Mouse (Mus musculus) limb, embryonic 14.5 days (tissue): ENCODE measurements at regions not wholly inside any gene's neighbourhood (a gene's known extent, or its start where the extent isn't known, plus 50 kb on each side); places are given as distances from the start of the nearest gene placed in this dataset.

Experiments
- ATAC-seq: fragments of 200-750 bp; cut with Nextera tagmentation; 2 replicates; pipeline ENCODE4 v1.8.0; 2017; ENCODE audit warnings: low read depth, moderate number of reproducible peaks, moderate TSS enrichment; ENCODE audit not compliant: low FRiP score
- DNase-seq: peaks from one replicate; pipeline ENCODE4 v3.0.0-alpha.2; 2015; ENCODE audit warnings: low spot score
- H3K27ac ChIP-seq: fragments of 300-500 bp; sonication (generic); replicated peaks from 2 replicates; pipeline ENCODE4 v1.5.1; 2014; ENCODE audit warnings: low read depth, mild to moderate bottlenecking, low read length, moderate library complexity, mixed read lengths
- H3K27me3 ChIP-seq: fragments of 300-500 bp; sonication (generic); 2 replicates; pipeline ENCODE4 v1.6.1; 2014; ENCODE audit warnings: low read length, mixed read lengths; ENCODE audit not compliant: control insufficient read depth, insufficient read depth
- H3K36me3 ChIP-seq: fragments of 300-500 bp; sonication (generic); 2 replicates; pipeline ENCODE4 v1.6.1; 2014; ENCODE audit warnings: mild to moderate bottlenecking, low read length, moderate library complexity, mixed read lengths; ENCODE audit not compliant: control insufficient read depth, insufficient read depth
- H3K4me1 ChIP-seq: fragments of 300-500 bp; sonication (generic); 2 replicates; pipeline ENCODE4 v1.6.1; 2014; ENCODE audit warnings: antibody characterized with exemption, low read length, mixed read lengths; ENCODE audit not compliant: control insufficient read depth, insufficient read depth
- H3K4me2 ChIP-seq: fragments of 300-500 bp; sonication (generic); replicated peaks from 2 replicates; pipeline ENCODE4 v1.6.1; 2014; ENCODE audit warnings: low read depth, mild to moderate bottlenecking, low read length, moderate library complexity; ENCODE audit not compliant: severe bottlenecking
- H3K4me3 ChIP-seq: fragments of 300-500 bp; sonication (generic); replicated peaks from 2 replicates; pipeline ENCODE4 v1.5.1; 2014; ENCODE audit warnings: low read length
- H3K9ac ChIP-seq: fragments of 300-500 bp; sonication (generic); 2 replicates; pipeline ENCODE4 v1.6.1; 2014; ENCODE audit warnings: mild to moderate bottlenecking, low read depth, low read length, moderate library complexity; ENCODE audit not compliant: severe bottlenecking
- H3K9me3 ChIP-seq: fragments of 300-500 bp; sonication (generic); 2 replicates; pipeline ENCODE4 v1.6.1; 2016; ENCODE audit warnings: low read length; ENCODE audit not compliant: control insufficient read depth
- POLR2A ChIP-seq: fragments of 200-500 bp; IDR thresholded peaks from 2 replicates; pipeline ENCODE4 v1.8.0; 2012; ENCODE audit warnings: inconsistent platforms, mild to moderate bottlenecking, moderate library complexity, borderline replicate concordance; ENCODE audit not compliant: insufficient read depth, insufficient read length; ENCODE audit errors: extremely low read depth
- WGBS: fragments of 180-500 bp; shearing (Covaris S2); extraction: QIAGEN DNeasy Blood & Tissue Kit; methylation state at CpG from one replicate; pipeline ENCODE4 v1.1.7; 2014; 5-methylcytosine and 5-hydroxymethylcytosine counted together

DNA sequence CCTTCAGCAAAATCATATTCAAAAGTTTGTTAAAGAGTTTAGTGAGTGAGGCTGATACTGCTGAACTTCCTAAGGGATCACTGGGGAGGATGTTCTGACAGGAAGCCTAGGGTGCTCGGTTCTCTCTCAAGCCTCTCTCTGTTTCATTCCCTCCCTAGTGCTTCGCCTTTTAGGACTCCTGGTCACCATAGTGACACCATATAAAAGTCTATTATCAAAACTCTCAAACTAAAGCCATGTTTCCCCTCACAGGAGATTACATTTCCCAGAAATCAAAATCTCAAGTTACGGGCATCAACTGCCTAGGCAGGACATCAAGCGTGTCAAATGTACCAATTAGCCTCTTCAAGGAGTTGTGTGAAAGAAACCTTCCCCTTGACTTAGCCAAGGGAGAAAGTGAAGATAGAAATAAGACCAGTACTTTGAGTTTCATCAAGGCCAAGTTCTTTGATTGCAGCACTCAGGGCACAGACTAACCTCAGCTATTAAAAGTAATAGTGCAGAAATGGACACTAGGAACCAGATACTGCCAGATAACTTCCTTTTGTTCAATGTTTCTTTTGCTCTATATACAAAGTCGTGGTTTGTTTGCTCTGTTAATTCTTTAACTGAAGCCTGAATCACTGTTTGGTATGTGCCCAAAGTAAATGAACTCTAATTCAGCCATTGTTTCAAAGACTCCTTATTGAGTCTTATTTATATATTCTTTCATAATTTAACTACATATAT is 752.6 kb downstream of the Jrkl start:
- DNase-seq (no peak), ATAC-seq (no peak)
- Histone ChIP-seq H3K4me3 (no peak overlapping the region), H3K9me3 (no peaks in the 10 kb centered on the region), H3K9ac (no peak overlapping the region), H3K27me3 (no peaks in the 10 kb centered on the region), H3K36me3 (no peaks in the 10 kb centered on the region), H3K4me1 (no peaks in the 10 kb centered on the region), H3K27ac (no peak overlapping the region), H3K4me2 (no peak overlapping the region)
- TF ChIP-seq POLR2A, result no peak
- 65% methylated on average over 5 of the region's 5 CpGs for WGBS

DNA sequence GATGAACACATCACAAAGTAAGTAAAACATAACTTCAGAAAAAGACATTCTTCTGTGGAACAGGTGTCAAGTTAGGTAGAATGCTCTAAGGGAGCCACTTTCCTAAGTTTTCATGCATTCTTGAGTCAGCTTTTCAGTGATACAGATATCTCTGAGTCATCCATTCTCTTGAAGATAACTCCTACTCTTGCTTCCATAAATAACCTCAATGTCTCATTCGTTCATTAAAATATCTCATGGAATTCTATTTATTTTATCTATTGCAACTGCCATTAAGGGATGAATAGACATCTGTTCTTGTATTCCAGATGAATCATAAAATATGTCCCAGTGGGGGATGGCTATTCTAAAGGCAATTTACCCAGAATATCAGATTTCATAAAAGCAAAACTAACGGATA is 787.8 kb downstream of the Jrkl start:
- Histone ChIP-seq H3K4me3 (no peak overlapping the region), H3K36me3 (no peaks in the 10 kb centered on the region), H3K9ac (no peak overlapping the region), H3K4me2 (no peak overlapping the region), H3K4me1 (no peaks in the 10 kb centered on the region), H3K27ac (no peak overlapping the region), H3K9me3 (no peaks in the 10 kb centered on the region), H3K27me3 (no peaks in the 10 kb centered on the region)
- ATAC-seq (no peak), DNase-seq (no peak)
- TF ChIP-seq POLR2A, result no peak
- 70% methylated on average over 2 of the region's 2 CpGs for WGBS

DNA sequence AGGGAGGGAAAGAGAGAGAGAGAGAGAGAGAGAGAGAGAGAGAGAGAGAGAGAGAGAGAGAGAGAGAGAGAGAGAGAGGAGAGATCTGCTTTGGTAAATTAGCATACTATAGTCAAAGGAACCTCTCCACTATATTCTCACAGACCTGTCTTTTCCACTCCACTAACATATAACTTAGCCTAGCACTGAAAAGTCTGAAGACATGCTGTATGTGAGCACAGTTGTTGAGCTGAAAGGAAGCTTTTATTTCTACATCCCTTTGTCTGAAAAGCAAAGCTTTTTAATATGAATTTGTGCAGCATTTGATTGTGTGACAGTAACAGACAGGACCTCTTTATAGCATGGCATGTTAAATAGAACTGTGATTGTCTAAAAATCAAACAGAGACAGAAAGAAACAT is 788.9 kb downstream of the Jrkl start:
- DNase-seq, result no peak
- Histone ChIP-seq H3K4me3 (no peak overlapping the region), H3K9me3 (no peaks in the 10 kb centered on the region), H3K4me1 (no peaks in the 10 kb centered on the region), H3K4me2 (no peak overlapping the region), H3K27me3 (no peaks in the 10 kb centered on the region), H3K36me3 (no peaks in the 10 kb centered on the region), H3K9ac (no peak overlapping the region), H3K27ac (no peak overlapping the region)
- TF ChIP-seq POLR2A, result no peak
- ATAC-seq, result no peak

DNA sequence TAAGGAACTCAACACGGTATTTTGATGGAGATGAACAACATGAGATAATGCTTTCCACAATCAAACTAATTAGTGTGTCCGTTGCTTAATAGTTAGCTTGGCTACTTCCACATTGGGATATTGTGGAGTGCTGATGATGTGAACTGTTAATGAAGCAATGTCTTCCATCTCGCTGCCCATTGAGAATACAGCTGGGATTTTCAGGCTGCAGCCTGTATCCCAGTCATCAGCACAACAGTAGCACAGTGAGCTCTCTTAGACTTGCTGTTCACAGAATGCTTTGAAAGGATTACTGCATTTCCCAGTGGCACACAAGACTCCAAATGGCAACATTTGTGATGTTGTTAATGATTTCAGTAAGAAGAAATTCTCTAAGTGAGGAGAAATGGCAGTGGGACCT is 811.5 kb downstream of the Jrkl start:
- Histone ChIP-seq H3K4me3 (no peak overlapping the region), H3K9ac (no peak overlapping the region), H3K27ac (no peak overlapping the region), H3K36me3 (no peaks in the 10 kb centered on the region), H3K27me3 (no peaks in the 10 kb centered on the region), H3K4me1 (no peaks in the 10 kb centered on the region), H3K9me3 (no peaks in the 10 kb centered on the region), H3K4me2 (no peak overlapping the region)
- no peak for TF ChIP-seq POLR2A
- no peak for DNase-seq
- no peak for ATAC-seq
- 86% methylated on average over 3 of the region's 3 CpGs for WGBS

DNA sequence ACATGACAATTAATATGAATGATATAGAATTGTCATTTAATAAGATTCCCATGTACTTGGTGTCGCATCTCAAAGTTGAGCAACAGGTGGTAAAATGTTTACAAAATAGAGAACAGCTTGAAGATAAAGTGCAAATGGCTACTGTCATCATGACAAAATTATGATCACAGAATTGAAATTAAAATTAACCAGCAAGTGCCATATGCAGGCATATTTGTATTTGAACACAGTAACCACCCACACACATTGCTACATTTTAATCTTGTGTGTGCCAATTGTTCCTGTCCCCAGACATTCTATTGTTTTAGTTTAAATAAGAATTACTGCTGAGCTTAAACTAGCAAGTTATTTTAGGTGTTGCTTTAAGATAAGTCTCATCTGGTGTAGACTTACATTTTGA is 823.7 kb downstream of the Jrkl start:
- ATAC-seq, result no peak
- Histone ChIP-seq H3K4me1 (no peaks in the 10 kb centered on the region), H3K4me3 (no peak overlapping the region), H3K4me2 (no peak overlapping the region), H3K36me3 (no peaks in the 10 kb centered on the region), H3K27ac (no peak overlapping the region), H3K9me3 (no peaks in the 10 kb centered on the region), H3K9ac (no peak overlapping the region), H3K27me3 (no peaks in the 10 kb centered on the region)
- DNase-seq, result no peak
- TF ChIP-seq POLR2A, result no peak
- 93% methylated on average over 1 of the region's 1 CpGs for WGBS

DNA sequence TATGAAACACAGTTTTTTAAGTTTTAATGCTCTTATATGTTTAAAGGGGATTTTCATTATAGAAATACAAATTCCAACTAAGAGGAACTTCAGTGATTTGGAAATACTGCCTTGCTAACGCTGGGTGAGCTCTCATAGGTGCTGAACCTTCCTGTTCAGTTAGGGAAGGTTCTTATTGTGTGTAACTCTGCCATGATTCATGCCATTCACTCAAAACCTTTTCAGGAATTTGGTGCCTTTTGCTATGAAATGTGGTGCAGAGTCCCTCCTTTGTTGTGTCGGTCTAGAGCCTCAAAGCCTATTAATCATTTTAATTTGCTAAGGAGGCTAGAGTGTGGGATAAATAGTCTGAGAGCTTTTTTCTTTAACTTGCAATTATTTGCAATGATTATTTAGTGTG is 837.1 kb downstream of the Jrkl start:
- 74% methylated on average over 2 of the region's 2 CpGs for WGBS
- no peaks in the 10 kb centered on the region for H3K9me3 ChIP-seq
- no peaks in the 10 kb centered on the region for H3K4me1 ChIP-seq
- H3K4me3 ChIP-seq, result no peak overlapping the region
- H3K4me2 ChIP-seq, result no peak overlapping the region
- ATAC-seq (no peak), DNase-seq (no peak)
- TF ChIP-seq POLR2A, result no peak
- no peak overlapping the region for H3K27ac ChIP-seq
- H3K9ac ChIP-seq, result no peak overlapping the region
- no peaks in the 10 kb centered on the region for H3K27me3 ChIP-seq
- H3K36me3 ChIP-seq, result no peaks in the 10 kb centered on the region
